Mouse (Mus musculus): ENCODE data around the gene Snap47. TPM values are rescaled to one million over a fixed set of nuclear protein-coding genes. Genes with fewer than 3 reads are reported as not detected.
A peak's percentile ranks its signal among the peaks of the same experiment; 100 is the strongest.

Gene Snap47
- total RNA-seq, 1 experiment from 2014 or later, result 59.3 TPM

GRCm38 (mm10) chr11:59421967-59422366 is 29.0 kb downstream of the Snap47 start:
- no peak for DNase-seq

GRCm38 (mm10) chr11:59421436-59421835 is 29.6 kb downstream of the Snap47 start:
- no peak for DNase-seq

GRCm38 (mm10) chr11:59418708-59419107 is 32.3 kb downstream of the Snap47 start:
- no peak for DNase-seq

GRCm38 (mm10) chr11:59412999-59413863 is 37.8 kb downstream of the Snap47 start:
- DNase-seq, result no peak

- DNase-seq, result no peak
Observed at GRCm38 (mm10) chr11:59412058-59412457, 38.9 kb downstream of the Snap47 start.

- peak; percentile 64 for DNase-seq
Observed at GRCm38 (mm10) chr11:59410851-59411250, 40.1 kb downstream of the Snap47 start.

- DNase-seq, result peak; percentile 57
Observed at GRCm38 (mm10) chr11:59405761-59406160, 45.2 kb downstream of the Snap47 start.

- no peak for DNase-seq
Observed at GRCm38 (mm10) chr11:59400876-59401275, 50.1 kb downstream of the Snap47 start.

GRCm38 (mm10) chr11:59399830-59400229 is 51.2 kb downstream of the Snap47 start:
- DNase-seq, result no peak

- DNase-seq, result no peak
Observed at GRCm38 (mm10) chr11:59397536-59398371, 53.2 kb downstream of the Snap47 start.

- no peak for DNase-seq
Observed at GRCm38 (mm10) chr11:59394451-59394850, 56.5 kb downstream of the Snap47 start.

GRCm38 (mm10) chr11:59393591-59393990 is 57.4 kb downstream of the Snap47 start:
- peak; percentile 92 for DNase-seq

GRCm38 (mm10) chr11:59392300-59392699 is 58.7 kb downstream of the Snap47 start:
- DNase-seq, result peak; percentile 67

- DNase-seq, result no peak
Observed at GRCm38 (mm10) chr11:59390470-59390869, 60.5 kb downstream of the Snap47 start.

GRCm38 (mm10) chr11:59389617-59390016 is 61.4 kb downstream of the Snap47 start:
- no peak for DNase-seq

GRCm38 (mm10) chr11:59388806-59389205 is 62.2 kb downstream of the Snap47 start:
- DNase-seq, result no peak

- DNase-seq, result no peak
Observed at GRCm38 (mm10) chr11:59387471-59387870, 63.5 kb downstream of the Snap47 start.

- DNase-seq, result no peak
Observed at GRCm38 (mm10) chr11:59385123-59385522, 65.9 kb downstream of the Snap47 start.

GRCm38 (mm10) chr11:59384441-59384959 is 66.5 kb downstream of the Snap47 start:
- peak; percentile 61 for DNase-seq

GRCm38 (mm10) chr11:59379547-59379946 is 71.4 kb downstream of the Snap47 start:
- no peak for DNase-seq

- DNase-seq, result no peak
Observed at GRCm38 (mm10) chr11:59377999-59378398, 73.0 kb downstream of the Snap47 start.

GRCm38 (mm10) chr11:59375475-59375874 is 75.5 kb downstream of the Snap47 start, which contains the start of gene Prss38:
Gene Prss38, minus strand, starts transcription at chr11:59375657.
- no peak for DNase-seq

GRCm38 (mm10) chr11:59369848-59370247 is 81.1 kb downstream of the Snap47 start:
- no peak for DNase-seq
